Mouse (Mus musculus): ENCODE results near the gene Wdr90. TPM values are rescaled to one million over a fixed set of nuclear protein-coding genes. Genes with fewer than 3 reads are reported as not detected.

The Wdr90 gene
- total RNA-seq, 2 experiments from 2014 or later = 1.7 to 2.0 TPM

- peak; percentile 99 to 100 for DNase-seq
- intact Hi-C loops (cut with DNase I) = no loop called here
These were observed 28.6 kb downstream of the Wdr90 start for GRCm38 (mm10) chr17:25832436-25833290.

- intact Hi-C loops (cut with DNase I) = no loop called here
- DNase-seq = no peak
These were observed 29.6 kb downstream of the Wdr90 start for GRCm38 (mm10) chr17:25831451-25832281.

GRCm38 (mm10) chr17:25830806-25831431 lies 30.4 kb downstream of the Wdr90 start:
- no peak for DNase-seq
- intact Hi-C loops (cut with DNase I) = no loop called here

GRCm38 (mm10) chr17:25830200-25830753 lies 31.0 kb downstream of the Wdr90 start:
- intact Hi-C loops (cut with DNase I) = no loop called here
- DNase-seq = no peak

- intact Hi-C loops (cut with DNase I) = no loop called here
- DNase-seq = no peak
These were observed 31.7 kb downstream of the Wdr90 start for GRCm38 (mm10) chr17:25829558-25830017.

- intact Hi-C loops (cut with DNase I) = no loop called here
- peak; percentile 75 to 78 for DNase-seq
These were observed 32.4 kb downstream of the Wdr90 start, which contains the start of gene Jmjd8 for GRCm38 (mm10) chr17:25828712-25829557. Gene Jmjd8, plus strand, starts transcription at chr17:25828867.

- intact Hi-C loops (cut with DNase I) = no loop called here
- no peak for DNase-seq
These were observed 33.1 kb downstream of the Wdr90 start for GRCm38 (mm10) chr17:25828223-25828594.

- intact Hi-C loops (cut with DNase I) = no loop called here
- DNase-seq = no peak
These were observed 33.6 kb downstream of the Wdr90 start for GRCm38 (mm10) chr17:25827546-25828222.

- intact Hi-C loops (cut with DNase I) = no loop called here
- no peak for DNase-seq
These were observed 34.3 kb downstream of the Wdr90 start for GRCm38 (mm10) chr17:25827011-25827410.

- no peak for DNase-seq
- intact Hi-C loops (cut with DNase I) = no loop called here
These were observed 35.2 kb downstream of the Wdr90 start for GRCm38 (mm10) chr17:25825984-25826570.

GRCm38 (mm10) chr17:25825311-25825710 lies 36.0 kb downstream of the Wdr90 start:
- intact Hi-C loops (cut with DNase I) = no loop called here
- no peak for DNase-seq

- intact Hi-C loops (cut with DNase I) = no loop called here
- DNase-seq = peak in 1 of 2 experiments; percentile 1
These were observed 36.7 kb downstream of the Wdr90 start for GRCm38 (mm10) chr17:25824362-25825142.

GRCm38 (mm10) chr17:25823452-25823851 lies 37.8 kb downstream of the Wdr90 start, which contains the start of gene Wdr24:
Gene Wdr24, plus strand, starts transcription at chr17:25823627.
- DNase-seq = peak; percentile 72 to 83
- intact Hi-C loops (cut with DNase I) = no loop called here

GRCm38 (mm10) chr17:25818851-25819780 lies 42.2 kb downstream of the Wdr90 start:
- DNase-seq = no peak
- intact Hi-C loops (cut with DNase I) = no loop called here

GRCm38 (mm10) chr17:25817662-25818061 lies 43.6 kb downstream of the Wdr90 start:
- no peak for DNase-seq
- intact Hi-C loops (cut with DNase I) = no loop called here

GRCm38 (mm10) chr17:25813471-25813870 lies 47.8 kb downstream of the Wdr90 start:
- DNase-seq = peak; percentile 78 to 88
- intact Hi-C loops (cut with DNase I) = no loop called here

GRCm38 (mm10) chr17:25810890-25811289 lies 50.4 kb downstream of the Wdr90 start:
- no peak for DNase-seq
- intact Hi-C loops (cut with DNase I) = no loop called here

Data from heart, postnatal 36 days (tissue).